Mouse (Mus musculus) heart, embryonic 16.5 days (tissue): ENCODE measurements around the gene Gm20683. TPM values are rescaled to one million over a fixed set of nuclear protein-coding genes. Genes with fewer than 3 reads are reported as not detected.
"Not testable (repeated sequence)": the region's sequence is repeated elsewhere in the genome, so short reads cannot be mapped to it uniquely, and the experiment has no call there.

Experiments used
- ATAC-seq: fragments of 200-750 bp; cut with Nextera tagmentation; replicated peaks from 2 replicates; pipeline ENCODE4 v1.8.0; 2017; ENCODE audit warnings: moderate number of reproducible peaks; ENCODE audit not compliant: insufficient read depth, low FRiP score; ENCODE audit errors: extremely low read depth
- H3K27ac ChIP-seq: fragments of 300-500 bp; sonication (generic); 2 replicates; pipeline ENCODE4 v1.5.1; 2014; ENCODE audit warnings: mild to moderate bottlenecking, low read length, control low read depth, moderate library complexity
- H3K27me3 ChIP-seq: fragments of 300-500 bp; sonication (generic); 2 replicates; pipeline ENCODE4 v1.6.1; 2014; ENCODE audit warnings: low read length, mixed read lengths; ENCODE audit not compliant: control insufficient read depth, insufficient read depth
- H3K36me3 ChIP-seq: fragments of 300-500 bp; sonication (generic); 2 replicates; pipeline ENCODE4 v1.6.1; 2014; ENCODE audit not compliant: control insufficient read depth, insufficient read depth
- H3K4me1 ChIP-seq: fragments of 300-500 bp; sonication (generic); 2 replicates; pipeline ENCODE4 v1.6.1; 2014; ENCODE audit warnings: low read length, mixed read lengths; ENCODE audit not compliant: control insufficient read depth, insufficient read depth
- H3K4me2 ChIP-seq: fragments of 300-500 bp; sonication (generic); 2 replicates; pipeline ENCODE4 v1.6.1; 2014; ENCODE audit warnings: low read depth, mild to moderate bottlenecking, control low read depth, low read length
- H3K4me3 ChIP-seq: fragments of 300-500 bp; sonication (generic); 2 replicates; pipeline ENCODE4 v1.5.1; 2014; ENCODE audit warnings: mild to moderate bottlenecking, control low read depth, low read length
- H3K9ac ChIP-seq: fragments of 300-500 bp; sonication (generic); 2 replicates; pipeline ENCODE4 v1.6.1; 2014; ENCODE audit warnings: low read length, control low read depth
- H3K9me3 ChIP-seq: fragments of 300-500 bp; sonication (generic); replicated peaks from 2 replicates; pipeline ENCODE4 v1.6.1; 2016; ENCODE audit warnings: low read length; ENCODE audit not compliant: control insufficient read depth
- WGBS: fragments of 180-500 bp; shearing (Covaris S2); extraction: QIAGEN DNeasy Blood & Tissue Kit; methylation state at CpG from one replicate; pipeline ENCODE4 v1.1.7; 2014; 5-methylcytosine and 5-hydroxymethylcytosine counted together
- polyA plus RNA-seq: library from polyadenylated mRNA; unstranded; fragments of >200 nt; fragmentation: Nextera tagmentation; extraction: Ambion mirVana; gene quantifications from 2 replicates; pipeline ENCODE4 v1.2.1, GENCODE M21; 2015

The Gm20683 gene
- polyA plus RNA-seq, 1 experiment from 2014 or later, result 2.0 TPM

DNA sequence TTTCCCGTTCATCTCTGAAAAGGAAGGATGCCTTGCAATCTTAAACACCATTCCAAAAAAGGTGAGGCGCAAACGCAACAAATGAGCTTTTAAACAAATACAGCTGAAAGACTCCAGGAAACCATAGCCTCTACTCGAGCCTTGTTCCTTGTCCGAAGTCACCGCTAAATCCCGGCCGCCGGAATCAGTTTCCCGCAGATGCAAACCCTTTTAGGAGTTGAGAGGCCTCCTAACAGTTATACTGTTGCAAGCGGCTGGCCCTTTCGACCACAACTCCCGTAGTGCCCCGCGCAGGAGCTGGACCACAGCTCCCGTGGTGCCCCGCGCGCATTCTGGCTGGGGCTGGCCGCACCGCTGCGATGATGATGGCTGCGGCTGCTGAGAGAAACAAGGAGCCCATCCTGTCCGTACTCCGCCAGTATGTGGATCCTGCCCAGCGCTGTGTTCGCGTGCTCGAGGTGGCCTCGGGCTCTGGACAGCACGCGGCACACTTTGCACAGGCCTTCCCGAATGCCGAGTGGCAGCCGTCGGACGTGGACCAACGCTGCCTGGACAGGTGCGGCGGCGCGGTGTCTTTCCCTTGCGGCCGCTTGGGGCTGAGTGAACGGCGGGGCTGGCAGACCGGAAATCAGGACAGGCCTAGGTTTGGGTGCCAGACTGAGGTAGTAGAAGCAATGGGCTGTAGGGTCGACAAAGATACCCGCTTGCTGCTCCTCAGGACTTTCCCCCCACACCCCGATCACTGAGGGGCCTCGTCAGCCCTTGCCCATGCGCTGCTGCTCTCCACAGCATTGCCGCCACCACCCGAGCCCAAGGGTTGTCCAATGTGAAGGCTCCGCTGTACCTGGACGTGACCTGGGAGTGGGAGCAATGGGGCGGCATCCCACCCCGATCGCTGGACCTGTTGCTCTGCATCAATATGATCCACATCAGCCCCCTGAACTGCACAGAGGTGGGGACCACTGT, 33.9 kb upstream of the Gm20683 start:
- no peaks in the 10 kb centered on the region for H3K36me3 ChIP-seq
- H3K4me2 ChIP-seq, result peak overlapping the region; percentile 76
- peaks cover 19% of the 10 kb centered on the region for H3K4me1 ChIP-seq
- H3K27ac ChIP-seq, result peak overlapping the region; percentile 89
- ATAC-seq, result peak; percentile 92
- no peaks in the 10 kb centered on the region for H3K9me3 ChIP-seq
- peak overlapping the region; percentile 80 for H3K4me3 ChIP-seq
- WGBS, result under 1% methylated on average over 59 of the region's 59 CpGs
- no peaks in the 10 kb centered on the region for H3K27me3 ChIP-seq
- peak overlapping the region; percentile 81 for H3K9ac ChIP-seq

DNA sequence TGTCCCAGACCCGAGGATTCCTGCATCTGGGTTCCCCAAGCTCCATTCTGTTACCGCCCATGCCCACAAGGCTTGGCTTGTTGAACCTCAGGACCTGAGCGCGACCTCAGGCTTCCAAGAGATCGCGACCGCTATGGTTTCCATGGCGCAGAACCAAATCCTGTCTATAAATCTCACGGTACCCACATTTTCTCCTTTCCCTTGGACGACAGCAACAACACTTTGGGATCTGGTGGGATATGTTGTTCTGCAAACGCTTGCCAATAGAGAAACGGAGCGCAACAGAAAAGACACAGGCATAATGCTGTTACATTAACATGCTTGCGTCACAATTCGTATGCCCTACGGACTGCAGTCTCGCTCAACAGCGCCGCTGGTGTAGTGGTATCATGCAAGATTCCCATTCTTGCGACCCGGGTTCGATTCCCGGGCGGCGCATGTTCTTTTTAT, 33.2 kb upstream of the Gm20683 start, which contains the start of gene Mettl26:
Mettl26 (plus strand) TSS at position 354 of the 450 bp plus-strand sequence.
- WGBS, result under 1% methylated on average over 25 of the region's 25 CpGs
- H3K9ac ChIP-seq, result peak within 1 kb of the TSS; percentile 81
- peak within 1 kb of the TSS; percentile 80 for H3K4me3 ChIP-seq
- no peaks in the 10 kb centered on the region for H3K27me3 ChIP-seq
- H3K4me2 ChIP-seq, result peak within 1 kb of the TSS; percentile 76
- H3K27ac ChIP-seq, result peak within 1 kb of the TSS; percentile 89
- no peaks in the 10 kb centered on the region for H3K36me3 ChIP-seq
- no peaks in the 10 kb centered on the region for H3K9me3 ChIP-seq
- ATAC-seq, result peak; percentile 76
- peaks cover 19% of the 10 kb centered on the region for H3K4me1 ChIP-seq

DNA sequence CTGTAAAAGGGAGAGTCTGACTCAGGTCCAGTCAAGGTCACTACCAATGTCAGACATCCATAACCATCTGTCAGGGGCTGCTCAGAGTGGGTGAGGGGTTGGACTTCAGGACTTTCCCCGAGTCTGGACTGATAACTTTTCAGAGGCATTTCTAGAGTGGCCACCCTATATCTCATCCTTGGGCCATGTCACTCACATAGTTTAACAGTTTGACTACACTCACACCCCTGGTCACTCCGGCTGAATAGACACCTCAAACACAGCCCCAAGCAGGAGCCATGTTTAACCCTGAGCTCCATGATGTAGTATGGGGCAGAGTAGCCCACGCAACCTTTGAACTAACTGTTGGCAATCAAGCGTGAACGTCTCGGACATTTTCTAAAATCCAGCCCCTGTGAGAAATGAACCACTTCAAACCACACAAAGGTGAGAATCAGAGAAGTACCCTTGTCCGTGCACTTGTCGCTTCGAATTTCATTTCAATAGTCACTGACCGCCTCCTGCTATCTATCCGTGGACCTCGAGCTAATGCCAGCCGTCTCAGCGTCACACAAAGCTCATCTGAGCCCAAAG, 32.7 kb upstream of the Gm20683 start:
- no peaks in the 10 kb centered on the region for H3K9me3 ChIP-seq
- peak overlapping the region; percentile 89 for H3K27ac ChIP-seq
- 11% methylated on average over 14 of the region's 14 CpGs for WGBS
- H3K36me3 ChIP-seq, result no peaks in the 10 kb centered on the region
- H3K27me3 ChIP-seq, result no peaks in the 10 kb centered on the region
- H3K4me3 ChIP-seq, result peak overlapping the region; percentile 80
- peak overlapping the region; percentile 76 for H3K4me2 ChIP-seq
- H3K9ac ChIP-seq, result peak overlapping the region; percentile 73
- H3K4me1 ChIP-seq, result peaks cover 19% of the 10 kb centered on the region
- no peak for ATAC-seq

DNA sequence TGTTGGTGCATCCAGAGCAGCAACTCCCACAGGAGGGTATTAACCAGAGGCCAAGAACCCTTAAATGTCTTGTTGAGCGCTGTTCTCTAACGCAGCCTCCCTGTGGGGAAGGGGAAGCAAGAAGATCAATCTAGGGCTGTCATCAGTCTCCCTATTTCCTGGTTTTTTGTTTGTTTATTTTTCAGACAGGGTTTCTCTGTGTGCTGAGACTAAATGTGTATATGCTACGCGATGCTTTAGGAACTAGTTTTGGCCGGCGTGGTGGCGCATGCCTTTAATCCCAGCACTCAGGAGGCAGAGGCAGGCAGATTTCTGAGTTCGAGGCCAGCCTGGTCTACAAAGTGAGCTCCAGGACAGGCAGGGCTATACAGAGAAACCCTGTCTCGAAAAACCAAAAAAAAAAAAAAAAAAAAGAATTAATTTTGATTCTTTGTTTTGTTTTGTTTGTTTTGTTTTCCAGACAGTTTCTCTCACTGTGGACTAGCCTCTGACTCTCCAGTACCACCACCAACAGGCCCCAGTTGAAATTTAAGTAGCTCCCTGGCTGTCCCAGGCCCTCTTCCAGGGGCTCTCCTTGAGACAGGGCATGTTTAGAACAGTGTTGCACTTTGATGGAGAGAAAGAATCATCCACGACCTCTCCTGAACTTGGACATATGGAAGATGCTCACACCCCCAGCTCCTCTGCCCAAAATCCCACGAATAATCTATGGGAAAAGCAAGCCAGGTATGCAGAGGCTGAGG, 32.0 kb upstream of the Gm20683 start:
- 69% methylated on average over 10 of the region's 11 CpGs for WGBS
- Histone ChIP-seq H3K27ac (no peak overlapping the region; the same call in 1 of the 2 replicates), H3K9ac (no peak overlapping the region), H3K9me3 (no peaks in the 10 kb centered on the region), H3K4me3 (peak overlapping the region; percentile 80; the same call in 1 of the 2 replicates), H3K27me3 (no peaks in the 10 kb centered on the region), H3K4me1 (peaks cover 24% of the 10 kb centered on the region), H3K36me3 (no peaks in the 10 kb centered on the region), H3K4me2 (peak overlapping the region; percentile 76)
- no peak for ATAC-seq

DNA sequence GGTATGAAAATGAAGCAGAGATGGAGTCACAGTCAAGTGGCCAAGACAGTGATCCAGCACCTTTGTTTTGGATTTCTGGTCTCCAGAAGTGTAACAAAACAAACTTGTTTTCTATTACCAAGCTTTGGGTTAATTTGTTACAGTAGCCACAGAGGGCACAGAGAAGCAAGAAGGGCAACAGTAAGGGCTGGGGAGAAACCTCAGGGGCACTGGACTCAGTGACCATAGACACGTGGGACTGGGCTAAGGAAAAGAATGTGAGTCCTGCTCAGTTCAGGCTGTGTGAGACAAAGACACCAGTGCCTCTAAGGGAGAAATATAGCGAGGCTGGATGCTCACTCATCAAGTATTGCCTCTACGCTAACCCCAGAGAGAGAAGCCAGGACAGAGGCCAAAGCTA, 31.1 kb upstream of the Gm20683 start:
- Histone ChIP-seq H3K9me3 (no peaks in the 10 kb centered on the region), H3K27ac (no peak overlapping the region), H3K36me3 (no peaks in the 10 kb centered on the region), H3K27me3 (no peaks in the 10 kb centered on the region), H3K4me2 (no peak overlapping the region), H3K9ac (no peak overlapping the region), H3K4me1 (peaks cover 24% of the 10 kb centered on the region), H3K4me3 (no peak overlapping the region)
- 80% methylated on average over 3 of the region's 3 CpGs for WGBS
- ATAC-seq, result no peak

DNA sequence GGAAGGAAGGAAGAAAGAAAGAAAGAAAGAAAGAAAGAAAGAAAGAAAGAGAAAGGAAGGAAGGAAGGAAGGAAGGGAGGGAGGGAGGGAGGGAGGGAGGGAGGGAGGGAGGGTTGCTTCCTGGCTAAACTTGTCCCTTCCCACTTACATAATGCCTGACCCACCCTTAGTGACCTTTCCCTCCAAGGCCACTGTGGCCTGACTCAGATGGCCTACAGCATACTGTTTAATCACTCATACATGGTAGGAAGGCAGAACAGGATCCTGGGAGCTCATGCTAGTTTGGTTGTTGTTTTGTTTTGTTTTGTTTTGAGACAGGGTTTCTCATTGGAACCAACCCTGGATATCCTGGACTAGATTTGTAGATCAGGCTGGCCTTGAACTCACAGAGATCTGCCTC, 30.0 kb upstream of the Gm20683 start:
- not testable (repeated sequence) for H3K9ac ChIP-seq, H3K9me3 ChIP-seq, H3K27ac ChIP-seq, H3K36me3 ChIP-seq, H3K4me2 ChIP-seq, H3K27me3 ChIP-seq, ATAC-seq, H3K4me3 ChIP-seq
- H3K4me1 ChIP-seq, result peaks cover 25% of the 10 kb centered on the region

DNA sequence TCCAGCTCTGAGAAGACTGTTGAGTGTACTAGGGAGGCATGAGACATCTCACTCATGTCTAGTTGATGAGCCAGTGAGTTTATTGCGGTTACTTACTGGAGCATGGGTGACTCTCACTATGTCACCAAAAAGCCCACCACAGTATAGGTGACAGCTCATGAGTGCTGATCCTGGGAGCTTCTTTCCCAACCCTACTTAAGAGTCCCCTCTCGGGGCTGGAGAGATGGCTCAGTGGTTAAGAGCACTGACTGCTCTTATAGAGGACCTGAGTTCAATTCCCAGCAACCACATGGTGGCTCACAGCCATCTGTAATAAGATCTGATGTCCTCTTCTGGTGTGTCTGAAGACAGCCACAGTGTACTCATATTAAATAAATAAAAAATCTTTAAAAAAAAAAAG, 28.4 kb upstream of the Gm20683 start:
- Histone ChIP-seq H3K27me3 (no peaks in the 10 kb centered on the region), H3K36me3 (no peaks in the 10 kb centered on the region), H3K9ac (no peak overlapping the region), H3K27ac (no peak overlapping the region), H3K4me2 (no peak overlapping the region), H3K4me3 (no peak overlapping the region), H3K4me1 (peaks cover 21% of the 10 kb centered on the region), H3K9me3 (no peaks in the 10 kb centered on the region)
- ATAC-seq, result no peak
- 85% methylated on average over 2 of the region's 2 CpGs for WGBS

DNA sequence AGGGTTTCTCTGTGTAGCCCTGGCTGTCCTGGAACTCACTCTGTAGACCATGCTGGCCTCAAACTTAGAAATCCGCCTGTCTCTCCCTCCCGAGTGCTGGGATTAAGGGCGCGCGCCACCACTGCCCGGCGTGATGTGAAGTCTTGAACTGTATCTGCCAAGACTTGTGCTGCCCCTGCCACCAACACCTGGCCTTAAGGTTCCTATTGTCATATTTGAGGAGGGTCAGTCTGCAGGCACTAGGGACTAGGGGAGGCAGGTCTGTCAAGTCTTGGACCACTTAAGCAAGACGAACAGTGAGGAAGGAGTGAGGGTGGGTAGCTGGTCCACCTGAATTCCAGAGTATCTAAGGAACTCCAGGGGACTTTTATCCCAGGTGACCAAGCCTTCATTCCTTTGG, 27.9 kb upstream of the Gm20683 start:
- H3K4me1 ChIP-seq, result peaks cover 21% of the 10 kb centered on the region
- H3K36me3 ChIP-seq, result no peaks in the 10 kb centered on the region
- no peak overlapping the region for H3K9ac ChIP-seq
- H3K27me3 ChIP-seq, result no peaks in the 10 kb centered on the region
- H3K4me2 ChIP-seq, result no peak overlapping the region
- H3K27ac ChIP-seq, result no peak overlapping the region
- no peak for ATAC-seq
- no peaks in the 10 kb centered on the region for H3K9me3 ChIP-seq
- 87% methylated on average over 8 of the region's 8 CpGs for WGBS
- H3K4me3 ChIP-seq, result no peak overlapping the region
